Mouse (Mus musculus): ENCODE results near the gene Ccl28.

- no peak for TF ChIP-seq CTCF (IDR thresholded peaks at IDR 0.05; ENCODE audit: borderline replicate concordance, insufficient read depth, low read length)
- TF ChIP-seq POLR2A (IDR thresholded peaks at IDR 0.05; ENCODE audit: low read depth, low read length): no peak
Observed at GRCm38 (mm10) chr13:119623634-119624033, at the start of gene Ccl28.
